8 mouse cellular contexts compared by ENCODE assay signal in the genomic region with DNA sequence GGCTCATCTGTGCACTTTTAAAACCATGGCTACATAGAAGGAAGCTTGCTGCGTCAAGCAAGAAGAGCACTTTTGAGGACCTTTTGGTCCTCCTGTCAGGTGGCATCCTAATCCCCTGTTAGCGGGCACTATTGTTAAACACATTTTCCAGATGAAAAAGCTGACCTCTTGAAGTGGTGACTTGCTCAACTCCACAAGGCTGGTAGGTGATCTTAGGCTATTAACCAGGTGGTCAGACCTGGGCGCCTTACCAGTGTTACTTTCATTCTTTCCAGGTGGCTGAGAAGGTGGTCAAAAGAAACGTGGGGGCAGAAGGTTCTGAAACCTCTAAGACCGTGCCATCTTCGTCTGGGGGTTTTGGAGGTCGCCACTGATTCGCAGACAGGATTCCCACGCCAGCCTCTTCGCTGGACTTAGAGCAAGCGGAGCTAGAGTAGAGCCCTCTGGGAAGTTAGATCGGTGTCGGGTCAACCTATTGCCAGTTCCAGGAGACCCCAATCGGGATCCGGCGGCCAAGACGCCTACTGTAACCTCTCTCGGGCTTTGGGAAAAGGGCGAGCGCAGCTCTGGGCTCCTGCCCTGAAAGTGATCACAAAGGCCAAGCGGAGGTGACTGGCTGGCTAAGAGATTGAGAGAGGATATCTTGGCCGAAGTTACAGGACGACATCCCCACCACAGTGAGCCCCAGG. TPM values are rescaled to one million over a fixed set of nuclear protein-coding genes. Genes with fewer than 3 reads are reported as not detected.
DNase-seq lines count a peak whose midpoint lies in the region; ATAC-seq and TF ChIP-seq lines count a peak whose summit lies in the region.

No protein-coding gene starts in this region.

- WGBS in heart, adult 2 months: 12% methylated on average over 23 of the region's 23 CpGs
- WGBS in liver, embryonic 12.5 days (ENCODE audit: insufficient replicate concordance): 10% methylated on average over 23 of the region's 23 CpGs

- H3K36me3 ChIP-seq in heart, adult 2 months (ENCODE audit: control insufficient read depth, insufficient read depth, low read length): no peaks in the 10 kb centered on the region
- H3K36me3 ChIP-seq in liver, embryonic 12.5 days: peaks cover 20% of the 10 kb centered on the region

- H3K4me1 ChIP-seq in heart, adult 2 months (ENCODE audit: control insufficient read depth, insufficient read depth, low read length): peaks cover 3% of the 10 kb centered on the region; the same call in 1 of the 2 replicates
- H3K4me1 ChIP-seq in liver, embryonic 12.5 days: peaks cover 51% of the 10 kb centered on the region

- TF ChIP-seq EP300 in heart, adult 2 months (IDR thresholded peaks at IDR 0.05; ENCODE audit: insufficient read depth, low read depth, low read length): no peak

- no peaks in the 10 kb centered on the region for H3K9me3 ChIP-seq in liver, embryonic 12.5 days (replicated peaks)

- H3K27ac ChIP-seq in heart, adult 2 months: peak overlapping the region; percentile 87
- peak overlapping the region; percentile 80 for H3K27ac ChIP-seq in liver, embryonic 12.5 days

- peak overlapping the region; percentile 71 for H3K4me3 ChIP-seq in heart, adult 2 months
- H3K4me3 ChIP-seq in liver, embryonic 12.5 days: peak overlapping the region; percentile 68

- no peaks in the 10 kb centered on the region for H3K27me3 ChIP-seq in heart, adult 2 months (ENCODE audit: control insufficient read depth, insufficient read depth, low read length)
- no peaks in the 10 kb centered on the region for H3K27me3 ChIP-seq in liver, embryonic 12.5 days (replicated peaks)

- no peak for DNase-seq in heart, adult 2 months
- DNase-seq in heart, postnatal 14 days: no peak
- peak; percentile 33 for DNase-seq in thymus, postnatal 14 days
- DNase-seq in thymus, postnatal 25 days: no peak
- no peak for DNase-seq in left cerebral cortex, postnatal 36 days (ENCODE audit: low spot score in 2 of 2)
- DNase-seq in layer of hippocampus, postnatal 14 days (ENCODE audit: low spot score in 2 of 2): no peak

- TF ChIP-seq CTCF in heart, adult 2 months (IDR thresholded peaks at IDR 0.05): no peak

- no peaks in the 10 kb centered on the region for H3K79me2 ChIP-seq in heart, adult 2 months (replicated peaks; ENCODE audit: control insufficient read depth, insufficient read depth, low read length)

- no peak; the same call in 1 of the 2 replicates for ATAC-seq in liver, embryonic 12.5 days
- no peak for ATAC-seq in activated CD4-positive, CD25-positive, alpha-beta regulatory T cell, adult 4 months

- TF ChIP-seq POLR2A in heart, adult 2 months (IDR thresholded peaks at IDR 0.05; ENCODE audit: insufficient read depth, low read depth, low read length): no peak

- intact Hi-C loops in heart, adult 2 months (cut with DNase I): no loop called here
- intact Hi-C loops in heart, postnatal 14 days (cut with DNase I): no loop called here
- intact Hi-C loops in left cerebral cortex, postnatal 36 days (cut with DNase I): no loop called here

- peak overlapping the region; percentile 82 for H3K9ac ChIP-seq in heart, adult 2 months (ENCODE audit: low read depth, low read length)
- peak overlapping the region; percentile 81 for H3K9ac ChIP-seq in liver, embryonic 12.5 days

- peak overlapping the region; percentile 86 for H3K4me2 ChIP-seq in liver, embryonic 12.5 days

RNA-seq across cellular contexts. Expression of a gene that starts 0.7 kb away (rescaled TPM):
- 10 to 100 TPM; 10.0 to 14.4 TPM for total RNA-seq in heart, adult 2 months (2021)
- 9.9 and 13.1 TPM in 2 replicates for polyA plus RNA-seq in heart, adult 2 months (2012; rRNA removed)
- 10 to 100 TPM; 10.8 to 11.7 TPM for total RNA-seq in heart, postnatal 14 days (2021)
- 14.7 and 14.9 TPM in 2 replicates for polyA plus RNA-seq in liver, embryonic 12.5 days (2016; fragmentation: Nextera tagmentation; extraction: Ambion mirVana)
- polyA plus RNA-seq in activated CD4-positive, CD25-positive, alpha-beta regulatory T cell, adult 4 months (2017; shearing (Covaris generic)): 1 to 10 TPM; 9.2 to 9.7 TPM
- total RNA-seq in left cerebral cortex, postnatal 36 days (2021): 10 to 100 TPM; 29.3 to 40.2 TPM
- 10 to 100 TPM; 18.6 to 19.2 TPM for total RNA-seq in layer of hippocampus, postnatal 14 days (2021)

RNA-seq across cellular contexts. Expression of a gene that starts 19.0 kb away (rescaled TPM):
- 10 to 100 TPM; 21.1 to 21.9 TPM for total RNA-seq in heart, adult 2 months (2021)
- polyA plus RNA-seq in heart, adult 2 months (2012; rRNA removed): 55.0 and 61.4 TPM in 2 replicates
- total RNA-seq in heart, postnatal 14 days (2021): 10 to 100 TPM; 21.6 to 23.8 TPM
- 4.6 and 5.3 TPM in 2 replicates for polyA plus RNA-seq in liver, embryonic 12.5 days (2016; fragmentation: Nextera tagmentation; extraction: Ambion mirVana)
- polyA plus RNA-seq in activated CD4-positive, CD25-positive, alpha-beta regulatory T cell, adult 4 months (2017; shearing (Covaris generic)): 1 to 10 TPM; 5.7 to 6.5 TPM
- 1 to 10 TPM; 9.5 to 9.8 TPM for total RNA-seq in left cerebral cortex, postnatal 36 days (2021)
- total RNA-seq in layer of hippocampus, postnatal 14 days (2021): 1 to 10 TPM; 9.2 TPM

RNA-seq across cellular contexts. Expression of a gene that starts 35.6 kb away (rescaled TPM):
- 10 to 100 TPM; 20.2 to 20.3 TPM for total RNA-seq in heart, adult 2 months (2021)
- 27.6 and 33.6 TPM in 2 replicates for polyA plus RNA-seq in heart, adult 2 months (2012; rRNA removed)
- total RNA-seq in heart, postnatal 14 days (2021): 10 to 100 TPM; 24.6 to 26.5 TPM
- 11.6 and 13.2 TPM in 2 replicates for polyA plus RNA-seq in liver, embryonic 12.5 days (2016; fragmentation: Nextera tagmentation; extraction: Ambion mirVana)
- polyA plus RNA-seq in activated CD4-positive, CD25-positive, alpha-beta regulatory T cell, adult 4 months (2017; shearing (Covaris generic)): 10 to 100 TPM; 13.9 to 15.2 TPM
- total RNA-seq in left cerebral cortex, postnatal 36 days (2021): 10 to 100 TPM; 78.8 to 94.5 TPM
- total RNA-seq in layer of hippocampus, postnatal 14 days (2021): 10 to 100 TPM; 95.0 to 99.2 TPM

RNA-seq across cellular contexts. Expression of a gene that starts 37.9 kb away (rescaled TPM):
- total RNA-seq in heart, adult 2 months (2021): 10 to 100 TPM; 18.2 to 21.3 TPM
- 15.1 and 21.4 TPM in 2 replicates for polyA plus RNA-seq in heart, adult 2 months (2012; rRNA removed)
- 10 to 100 TPM; 17.2 to 20.6 TPM for total RNA-seq in heart, postnatal 14 days (2021)
- polyA plus RNA-seq in liver, embryonic 12.5 days (2016; fragmentation: Nextera tagmentation; extraction: Ambion mirVana): 17.3 and 18.7 TPM in 2 replicates
- 10 to 100 TPM in 1 of 2 experiments, 1 to 10 TPM in 1; 8.1 to 12.4 TPM for polyA plus RNA-seq in activated CD4-positive, CD25-positive, alpha-beta regulatory T cell, adult 4 months (2017; shearing (Covaris generic))
- total RNA-seq in left cerebral cortex, postnatal 36 days (2021): 10 to 100 TPM; 63.6 to 72.2 TPM
- total RNA-seq in layer of hippocampus, postnatal 14 days (2021): 10 to 100 TPM; 54.0 to 54.7 TPM

RNA-seq across cellular contexts. Expression of a gene that starts 42.0 kb away (rescaled TPM):
- total RNA-seq in heart, adult 2 months (2021): 1 to 10 TPM; 2.3 to 2.5 TPM
- polyA plus RNA-seq in heart, adult 2 months (2012; rRNA removed): 5.0 and 5.5 TPM in 2 replicates
- total RNA-seq in heart, postnatal 14 days (2021): 1 to 10 TPM; 4.5 to 5.3 TPM
- 4.4 and 4.6 TPM in 2 replicates for polyA plus RNA-seq in liver, embryonic 12.5 days (2016; fragmentation: Nextera tagmentation; extraction: Ambion mirVana)
- polyA plus RNA-seq in activated CD4-positive, CD25-positive, alpha-beta regulatory T cell, adult 4 months (2017; shearing (Covaris generic)): not detected
- 10 to 100 TPM; 67.8 to 75.3 TPM for total RNA-seq in left cerebral cortex, postnatal 36 days (2021)
- 10 to 100 TPM; 60.5 to 64.9 TPM for total RNA-seq in layer of hippocampus, postnatal 14 days (2021)
